Mouse (Mus musculus) hematopoietic stem cell, adult 5-6 weeks (primary cell): ENCODE results near the gene Elovl2. TPM values are rescaled to one million over a fixed set of nuclear protein-coding genes. Genes with fewer than 3 reads are reported as not detected.
"Not testable (repeated sequence)": the region's sequence is repeated elsewhere in the genome, so short reads cannot be mapped to it uniquely, and the experiment has no call there.

Experiments
- ATAC-seq, 2 experiments: fragments of 125-278 bp in 1 of 2; replicated peaks in 1 of 2; 2 replicates each; pipeline ENCODE4 v1.8.0; 2016 to 2017; ENCODE audit warnings: inconsistent platforms in 2 of 2, mild to moderate bottlenecking in 2 of 2, moderate number of reproducible peaks in 2 of 2, low read depth in 1 of 2, moderate TSS enrichment in 1 of 2; ENCODE audit not compliant: low FRiP score in 2 of 2, poor library complexity in 2 of 2, severe bottlenecking in 2 of 2, insufficient read depth in 1 of 2, low TSS enrichment in 1 of 2
- total RNA-seq: library from RNA; stranded (forward); fragments of 172-1452, 232-1000 nt; gene quantifications from 2 replicates; pipeline ENCODE4 v1.2.3, GENCODE M21; 2017

The Elovl2 gene
- total RNA-seq: 0.20 TPM in 1 of 2 replicates, not detected in the other

DNA sequence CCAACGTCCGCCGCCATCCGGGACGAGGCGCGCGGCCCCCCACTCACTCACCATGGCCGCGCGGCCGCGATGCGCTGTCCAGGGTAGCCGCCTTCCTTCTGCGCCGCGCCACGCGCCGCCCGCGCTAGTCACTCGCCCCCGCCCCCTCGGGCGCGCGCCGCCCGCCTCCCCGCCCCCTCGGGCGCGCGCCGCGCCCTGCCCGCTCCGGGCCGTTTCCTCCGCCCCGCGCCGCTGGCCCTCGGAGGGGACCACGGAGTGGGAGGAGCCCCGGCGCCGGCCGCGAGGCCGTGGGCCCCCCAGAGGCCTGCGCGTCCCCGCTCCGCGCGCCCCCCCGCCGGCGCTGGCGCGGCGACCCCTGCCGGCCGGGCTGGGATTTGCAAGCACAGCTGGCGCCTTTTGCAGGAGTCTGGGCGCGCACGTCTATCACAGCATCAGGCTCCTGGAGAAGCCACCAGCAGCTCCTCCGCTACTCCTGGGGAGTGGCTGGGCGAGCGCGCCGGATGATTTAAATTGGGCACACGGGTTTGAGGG lies at the start of gene Elovl2:
TSS of gene Elovl2 (minus strand) at position 102 of the 531 bp plus-strand sequence.
- ATAC-seq: peak; percentile 66 to 77; a peak in 3 of 4 replicates

DNA sequence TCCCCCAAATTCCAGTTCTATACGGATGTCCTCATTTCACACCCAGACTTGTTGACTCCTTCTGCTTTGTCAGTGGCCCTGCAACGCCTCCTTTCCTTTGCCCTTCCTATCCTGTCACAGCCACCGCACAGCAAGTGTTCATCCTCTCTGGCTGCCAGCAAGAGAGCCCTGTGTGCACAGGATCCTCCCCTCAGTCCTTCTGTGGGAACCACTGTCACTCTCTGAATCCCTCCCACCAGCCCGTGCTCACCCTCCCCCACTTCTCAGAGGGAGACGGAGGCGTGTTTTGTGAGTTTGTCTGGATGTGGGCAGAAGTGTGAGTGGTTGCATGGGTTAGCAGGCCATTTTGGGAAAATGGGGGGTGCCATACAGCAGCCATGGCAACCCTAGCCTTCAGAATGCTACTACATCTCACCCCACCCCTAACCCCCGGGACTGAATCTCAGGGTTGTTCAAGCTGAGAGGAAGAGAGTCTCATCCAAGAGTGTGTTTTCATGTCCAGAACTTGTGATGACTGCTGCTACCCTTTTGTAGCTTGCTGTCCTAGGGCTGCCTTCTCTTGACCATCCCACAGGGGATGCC lies 47.7 kb upstream of the Elovl2 start:
- no peak for ATAC-seq

DNA sequence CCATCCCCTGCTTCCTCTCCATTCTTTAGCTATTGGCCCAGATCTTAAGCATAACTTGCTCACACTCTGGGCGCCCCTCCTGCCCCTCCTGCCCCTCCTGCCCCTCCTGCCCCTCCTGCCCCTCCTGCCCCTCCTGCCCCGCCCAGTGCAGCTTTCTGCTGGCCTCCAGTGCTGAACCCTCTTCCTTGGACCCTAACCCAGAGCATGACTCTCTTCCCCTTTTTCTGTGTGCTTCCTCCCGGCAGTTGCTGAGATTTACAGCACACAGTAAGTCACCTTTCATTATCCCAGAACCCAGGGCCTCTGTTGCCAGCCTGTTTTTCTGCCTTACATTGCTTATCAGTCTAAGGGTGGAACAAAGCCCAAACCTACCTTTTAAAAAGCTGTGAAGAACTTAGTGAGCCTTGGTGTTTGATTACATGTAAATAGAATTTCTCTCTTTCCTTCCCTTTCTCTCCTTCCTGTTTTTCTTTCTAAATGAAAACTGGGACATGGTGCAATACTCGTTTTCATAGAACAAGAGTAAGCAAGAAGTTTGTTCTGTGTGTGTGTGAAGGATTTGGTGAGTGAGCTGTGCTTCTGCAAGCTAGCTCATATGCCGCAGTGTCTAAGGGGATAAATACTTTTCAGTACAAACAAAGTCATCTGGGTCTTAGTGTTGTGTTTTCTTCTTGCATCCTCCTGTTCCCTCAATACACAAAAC lies 43.2 kb upstream of the Elovl2 start:
- ATAC-seq: no peak

- not testable (repeated sequence) for ATAC-seq
Observed at GRCm38 (mm10) chr13:41261617-41262016, 41.4 kb upstream of the Elovl2 start.

GRCm38 (mm10) chr13:41257851-41258250 lies 37.6 kb upstream of the Elovl2 start:
- ATAC-seq: no peak

- no peak for ATAC-seq
Observed at GRCm38 (mm10) chr13:41256962-41257361, 36.8 kb upstream of the Elovl2 start.

GRCm38 (mm10) chr13:41256126-41256525 lies 35.9 kb upstream of the Elovl2 start:
- no peak for ATAC-seq

DNA sequence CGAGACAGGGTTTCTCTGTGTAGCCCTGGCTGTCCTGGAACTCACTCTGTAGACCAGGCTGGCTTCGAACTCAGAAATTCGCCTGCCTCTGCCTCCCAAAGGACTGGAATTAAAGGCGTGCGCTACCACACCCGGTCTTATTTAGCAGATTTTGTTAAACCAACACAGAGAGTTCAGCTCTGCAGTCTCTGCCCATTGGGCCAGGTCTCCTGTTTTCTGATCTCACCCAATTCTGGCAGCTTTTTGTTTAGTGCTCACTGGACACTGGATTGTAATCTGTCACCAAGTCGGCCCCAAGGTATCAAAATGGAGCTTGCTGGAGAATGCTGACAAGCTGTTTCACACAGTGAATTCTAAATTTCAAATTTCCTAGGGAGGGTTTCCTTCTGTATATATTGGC lies 32.5 kb upstream of the Elovl2 start:
- ATAC-seq: no peak

- no peak for ATAC-seq
Observed at GRCm38 (mm10) chr13:41252141-41252540, 31.9 kb upstream of the Elovl2 start.

GRCm38 (mm10) chr13:41251667-41252066 lies 31.5 kb upstream of the Elovl2 start:
- ATAC-seq: no peak

GRCm38 (mm10) chr13:41251232-41251631 lies 31.0 kb upstream of the Elovl2 start:
- ATAC-seq: not testable (repeated sequence)

DNA sequence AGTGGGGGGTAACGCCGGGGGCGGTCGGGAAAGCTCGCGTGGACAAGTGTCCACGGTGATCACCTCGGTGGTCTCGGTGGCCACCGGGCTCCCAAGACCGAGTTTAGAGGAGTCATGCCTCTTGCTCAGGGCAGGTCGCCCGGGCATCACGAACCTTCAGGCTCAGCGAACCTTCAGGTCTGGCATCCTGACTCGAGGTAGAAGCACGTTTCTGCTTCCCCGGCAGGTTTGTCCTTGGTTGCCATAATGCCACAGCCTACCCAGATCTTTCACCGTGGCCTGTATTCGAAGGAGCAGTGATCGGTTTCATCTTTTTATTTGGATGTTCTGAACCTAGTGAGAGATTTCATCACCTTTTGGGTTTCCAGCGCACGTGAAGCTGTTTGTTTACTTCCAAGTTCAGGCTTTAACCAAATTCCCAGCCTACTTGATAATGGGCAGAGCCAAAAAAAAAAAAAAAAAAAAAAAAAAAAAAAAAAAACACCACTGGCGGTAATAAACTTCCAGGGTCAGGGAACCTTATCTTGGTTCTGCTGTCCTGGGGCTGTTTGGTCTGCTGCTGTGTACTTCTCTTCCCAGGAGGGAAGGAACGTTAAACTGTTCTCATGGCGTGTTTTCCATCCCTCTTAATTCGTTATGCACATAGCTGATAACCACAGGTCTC lies 30.2 kb upstream of the Elovl2 start:
- ATAC-seq: no peak; a peak in 1 of 4 replicates

GRCm38 (mm10) chr13:41249538-41250317 lies 29.5 kb upstream of the Elovl2 start, which contains the start of gene Smim13:
Gene Smim13, plus strand, starts transcription at chr13:41249844.
- ATAC-seq: peak; percentile 98 to 99

GRCm38 (mm10) chr13:41248751-41249520 lies 28.7 kb upstream of the Elovl2 start:
- 0 out of 4 replicates have a peak, but pooled peaks have one; percentile 1 for ATAC-seq

DNA sequence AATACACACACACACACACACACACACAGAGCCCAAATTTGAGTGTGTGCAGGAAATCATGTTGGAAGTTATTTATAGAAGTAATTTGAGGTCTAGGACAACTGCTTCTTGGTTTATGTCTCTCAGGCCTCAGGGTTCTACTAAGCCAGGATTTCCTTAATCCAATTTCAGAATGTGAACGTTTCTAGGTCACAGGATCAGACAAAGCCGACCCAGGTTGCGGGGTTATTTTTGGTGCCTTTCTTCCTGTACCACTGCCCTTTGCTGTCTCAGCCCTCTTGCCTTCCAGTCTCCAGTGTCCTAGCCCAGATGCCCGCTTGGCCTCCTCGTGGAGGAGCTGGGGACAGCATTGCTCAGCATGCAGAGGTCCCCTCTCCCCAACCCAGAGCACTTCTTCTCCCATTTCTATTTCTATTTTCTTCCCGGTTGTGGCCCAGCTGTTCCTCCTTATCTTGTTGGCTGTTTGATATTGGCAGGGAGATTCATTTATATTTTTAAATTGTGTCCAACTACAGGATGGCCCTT lies 24.2 kb upstream of the Elovl2 start:
- peak in 1 of 2 experiments; percentile 49; a peak in 2 of 4 replicates for ATAC-seq

- ATAC-seq: peak in 1 of 2 experiments; percentile 39; a peak in 1 of 4 replicates
Observed at GRCm38 (mm10) chr13:41241557-41241956, 21.4 kb upstream of the Elovl2 start.
